Mouse (Mus musculus): ENCODE results near the gene Fam120b.
"Not testable (repeated sequence)": the region's sequence is repeated elsewhere in the genome, so short reads cannot be mapped to it uniquely, and the experiment has no call there.

Fam120b gene

GRCm38 (mm10) chr17:15431551-15431950 lies 35.5 kb downstream of the Fam120b start:
- DNase-seq (ENCODE audit: low read depth, low spot score), result no peak

GRCm38 (mm10) chr17:15432036-15432435 lies 36.0 kb downstream of the Fam120b start:
- DNase-seq (ENCODE audit: low read depth, low spot score), result no peak

GRCm38 (mm10) chr17:15434748-15435147 lies 38.7 kb downstream of the Fam120b start:
- DNase-seq (ENCODE audit: low read depth, low spot score), result no peak

GRCm38 (mm10) chr17:15440067-15440462 lies 44.1 kb downstream of the Fam120b start:
- no peak for DNase-seq (ENCODE audit: low read depth, low spot score)

- no peak for DNase-seq (ENCODE audit: low read depth, low spot score)
These were observed 44.6 kb downstream of the Fam120b start for GRCm38 (mm10) chr17:15440463-15441121.

- DNase-seq (ENCODE audit: low read depth, low spot score), result no peak
These were observed 49.4 kb downstream of the Fam120b start for GRCm38 (mm10) chr17:15445421-15445820.

GRCm38 (mm10) chr17:15447831-15448230 lies 51.8 kb downstream of the Fam120b start:
- no peak for DNase-seq (ENCODE audit: low read depth, low spot score)

- DNase-seq (ENCODE audit: low read depth, low spot score), result not testable (repeated sequence)
These were observed 53.1 kb downstream of the Fam120b start for GRCm38 (mm10) chr17:15449144-15449543.

- DNase-seq (ENCODE audit: low read depth, low spot score), result peak; percentile 72
These were observed 53.6 kb downstream of the Fam120b start for GRCm38 (mm10) chr17:15449606-15450005.

GRCm38 (mm10) chr17:15455203-15455602 lies 59.2 kb downstream of the Fam120b start:
- no peak for DNase-seq (ENCODE audit: low read depth, low spot score)

- DNase-seq (ENCODE audit: low read depth, low spot score), result no peak
These were observed 60.6 kb downstream of the Fam120b start for GRCm38 (mm10) chr17:15456595-15456994.

GRCm38 (mm10) chr17:15459761-15460160 lies 63.8 kb downstream of the Fam120b start:
- peak; percentile 25 for DNase-seq (ENCODE audit: low read depth, low spot score)

GRCm38 (mm10) chr17:15461921-15462495 lies 66.0 kb downstream of the Fam120b start:
- DNase-seq (ENCODE audit: low read depth, low spot score), result peak; percentile 86

GRCm38 (mm10) chr17:15467669-15468068 lies 71.7 kb downstream of the Fam120b start:
- DNase-seq (ENCODE audit: low read depth, low spot score), result peak; percentile 76

- DNase-seq (ENCODE audit: low read depth, low spot score), result no peak
These were observed 76.7 kb downstream of the Fam120b start for GRCm38 (mm10) chr17:15472671-15473070.
